Mouse (Mus musculus) hindbrain, embryonic 16.5 days (tissue): ENCODE results near the gene Cyp4x1. TPM values are rescaled to one million over a fixed set of nuclear protein-coding genes. Genes with fewer than 3 reads are reported as not detected.

Experiments used
- ATAC-seq: fragments of 200-750 bp; cut with Nextera tagmentation; 2 replicates; pipeline ENCODE4 v1.8.0; 2017; ENCODE audit warnings: moderate TSS enrichment, moderate library complexity
- H3K27ac ChIP-seq: fragments of 300-500 bp; sonication (generic); 2 replicates; pipeline ENCODE4 v1.5.1; 2014; ENCODE audit warnings: low read depth, mild to moderate bottlenecking, control low read depth, low read length, moderate library complexity
- H3K27me3 ChIP-seq: fragments of 300-500 bp; sonication (generic); replicated peaks from 2 replicates; pipeline ENCODE4 v1.6.1; 2014; ENCODE audit warnings: low read length; ENCODE audit not compliant: control insufficient read depth, insufficient read depth
- H3K36me3 ChIP-seq: fragments of 300-500 bp; sonication (generic); 2 replicates; pipeline ENCODE4 v1.6.1; 2014; ENCODE audit warnings: mild to moderate bottlenecking, low read length, moderate library complexity, mixed read lengths; ENCODE audit not compliant: control insufficient read depth, insufficient read depth
- H3K4me1 ChIP-seq: fragments of 300-500 bp; sonication (generic); 2 replicates; pipeline ENCODE4 v1.6.1; 2014; ENCODE audit warnings: low read depth, low read length; ENCODE audit not compliant: control insufficient read depth, insufficient read depth
- H3K4me2 ChIP-seq: fragments of 300-500 bp; sonication (generic); 2 replicates; pipeline ENCODE4 v1.6.1; 2014; ENCODE audit warnings: mild to moderate bottlenecking, low read length, control low read depth, moderate library complexity
- H3K4me3 ChIP-seq: fragments of 300-500 bp; sonication (generic); 2 replicates; pipeline ENCODE4 v1.5.1; 2014; ENCODE audit warnings: mild to moderate bottlenecking, low read length, control low read depth, moderate library complexity
- H3K9ac ChIP-seq: fragments of 300-500 bp; sonication (generic); 2 replicates; pipeline ENCODE4 v1.6.1; 2014; ENCODE audit warnings: low read depth, mild to moderate bottlenecking, control low read depth, low read length, moderate library complexity
- H3K9me3 ChIP-seq: fragments of 300-500 bp; sonication (generic); 2 replicates; pipeline ENCODE4 v1.6.1; 2014; ENCODE audit warnings: mild to moderate bottlenecking, low read length, moderate library complexity; ENCODE audit not compliant: control insufficient read depth
- WGBS: fragments of 180-500 bp; shearing (Covaris S2); extraction: QIAGEN DNeasy Blood & Tissue Kit; methylation state at CpG from one replicate; pipeline ENCODE4 v1.1.7; 2014; 5-methylcytosine and 5-hydroxymethylcytosine counted together
- polyA plus RNA-seq: library from polyadenylated mRNA; unstranded; fragments of >200 nt; fragmentation: Nextera tagmentation; extraction: Ambion mirVana; gene quantifications from 2 replicates; pipeline ENCODE4 v1.2.1, GENCODE M21; 2015

Gene Cyp4x1
- polyA plus RNA-seq, 1 experiment from 2014 or later: 11.8 TPM

DNA sequence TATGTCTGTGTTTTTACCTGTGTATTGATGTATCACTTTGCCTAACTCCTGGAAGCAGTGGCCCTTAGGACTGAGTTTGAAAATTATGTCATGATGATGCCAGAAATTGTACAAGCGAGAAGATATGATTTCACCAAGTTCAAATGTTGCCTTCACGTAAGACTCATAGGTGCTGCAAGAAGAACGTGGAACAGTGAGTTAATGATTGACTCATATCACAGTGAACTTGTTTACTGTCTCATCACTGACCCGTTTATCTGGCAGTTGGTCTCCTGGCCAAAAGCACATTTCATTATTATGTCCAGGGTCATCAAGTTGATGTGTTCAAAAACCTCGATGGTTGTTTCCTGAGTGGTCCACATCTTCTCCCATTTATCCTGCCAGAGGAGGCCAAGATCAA, 12.5 kb downstream of the Cyp4x1 start:
- H3K27ac ChIP-seq: no peak overlapping the region
- peaks cover 3% of the 10 kb centered on the region; the same call in 1 of the 2 replicates for H3K27me3 ChIP-seq
- no peak overlapping the region for H3K4me3 ChIP-seq
- no peak for ATAC-seq
- WGBS: 87% methylated on average over 5 of the region's 5 CpGs
- peaks cover 11% of the 10 kb centered on the region for H3K36me3 ChIP-seq
- H3K9ac ChIP-seq: no peak overlapping the region
- H3K4me1 ChIP-seq: no peaks in the 10 kb centered on the region
- no peaks in the 10 kb centered on the region for H3K9me3 ChIP-seq
- no peak overlapping the region for H3K4me2 ChIP-seq

DNA sequence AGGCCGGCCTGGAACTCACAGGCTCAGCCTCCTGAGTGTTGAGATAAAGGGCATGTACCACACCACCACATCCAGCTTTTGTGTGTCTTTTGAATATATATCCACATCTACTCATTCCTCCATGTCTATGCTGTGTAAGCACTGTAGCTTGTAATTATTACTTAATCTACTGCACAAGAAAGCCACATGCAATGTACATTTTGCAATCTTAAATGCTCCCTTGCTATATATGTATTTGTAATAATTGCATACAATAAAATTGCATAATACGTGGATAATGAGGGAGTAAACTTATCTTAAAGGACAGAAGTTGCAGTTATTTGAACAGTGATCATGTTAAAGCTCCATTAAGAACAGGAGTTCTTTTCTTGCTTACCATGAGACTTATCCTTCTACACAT, 12.9 kb downstream of the Cyp4x1 start:
- 89% methylated on average over 2 of the region's 2 CpGs for WGBS
- no peaks in the 10 kb centered on the region for H3K4me1 ChIP-seq

GRCm38 (mm10) chr4:115119642-115120041, 14.4 kb downstream of the Cyp4x1 start:
- Histone ChIP-seq H3K27ac (no peak overlapping the region), H3K27me3 (peaks cover 3% of the 10 kb centered on the region; the same call in 1 of the 2 replicates), H3K9me3 (no peaks in the 10 kb centered on the region), H3K36me3 (peaks cover 11% of the 10 kb centered on the region), H3K4me1 (no peaks in the 10 kb centered on the region), H3K4me3 (no peak overlapping the region), H3K9ac (no peak overlapping the region), H3K4me2 (no peak overlapping the region)
- no peak for ATAC-seq
- 85% methylated on average over 3 of the region's 3 CpGs for WGBS

More for the DNA sequence above, 12.9 kb downstream of the Cyp4x1 start:
- no peak overlapping the region for H3K4me3 ChIP-seq
- peaks cover 3% of the 10 kb centered on the region; the same call in 1 of the 2 replicates for H3K27me3 ChIP-seq
- no peak for ATAC-seq
- H3K4me2 ChIP-seq: no peak overlapping the region
- no peaks in the 10 kb centered on the region for H3K9me3 ChIP-seq
- no peak overlapping the region for H3K9ac ChIP-seq
- peaks cover 11% of the 10 kb centered on the region for H3K36me3 ChIP-seq
- H3K27ac ChIP-seq: no peak overlapping the region

DNA sequence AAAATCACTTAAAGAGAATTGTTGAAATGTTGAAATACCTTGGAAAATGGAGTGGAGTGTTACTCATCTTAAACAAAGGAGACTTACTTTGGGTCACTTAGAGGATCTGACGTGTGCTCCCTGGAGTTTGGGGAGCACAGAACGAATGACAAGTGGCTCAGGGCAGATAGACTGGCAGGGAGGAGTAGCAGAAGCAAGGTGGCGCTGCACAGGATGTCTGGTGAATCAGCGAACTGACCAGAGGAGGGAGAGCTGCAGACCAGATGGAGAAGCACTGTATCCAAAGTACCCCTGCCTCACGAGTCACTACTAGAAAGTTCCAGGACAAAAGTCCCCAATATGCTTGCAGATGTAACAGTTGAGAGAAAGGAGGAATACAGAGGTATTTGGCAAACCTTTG, 20.8 kb downstream of the Cyp4x1 start:
- WGBS: 19% methylated on average over 5 of the region's 5 CpGs
- Histone ChIP-seq H3K9me3 (no peaks in the 10 kb centered on the region), H3K36me3 (no peaks in the 10 kb centered on the region), H3K27ac (no peak overlapping the region), H3K4me2 (no peak overlapping the region), H3K4me3 (no peak overlapping the region), H3K9ac (no peak overlapping the region), H3K4me1 (no peaks in the 10 kb centered on the region), H3K27me3 (no peaks in the 10 kb centered on the region)
- no peak for ATAC-seq

GRCm38 (mm10) chr4:115111167-115111566, 22.9 kb downstream of the Cyp4x1 start:
- Histone ChIP-seq H3K4me1 (no peaks in the 10 kb centered on the region), H3K4me3 (no peak overlapping the region), H3K9ac (no peak overlapping the region), H3K36me3 (no peaks in the 10 kb centered on the region), H3K27me3 (no peaks in the 10 kb centered on the region), H3K4me2 (no peak overlapping the region), H3K9me3 (no peaks in the 10 kb centered on the region), H3K27ac (no peak overlapping the region)
- ATAC-seq: no peak
- WGBS: 81% methylated on average over 2 of the region's 2 CpGs

DNA sequence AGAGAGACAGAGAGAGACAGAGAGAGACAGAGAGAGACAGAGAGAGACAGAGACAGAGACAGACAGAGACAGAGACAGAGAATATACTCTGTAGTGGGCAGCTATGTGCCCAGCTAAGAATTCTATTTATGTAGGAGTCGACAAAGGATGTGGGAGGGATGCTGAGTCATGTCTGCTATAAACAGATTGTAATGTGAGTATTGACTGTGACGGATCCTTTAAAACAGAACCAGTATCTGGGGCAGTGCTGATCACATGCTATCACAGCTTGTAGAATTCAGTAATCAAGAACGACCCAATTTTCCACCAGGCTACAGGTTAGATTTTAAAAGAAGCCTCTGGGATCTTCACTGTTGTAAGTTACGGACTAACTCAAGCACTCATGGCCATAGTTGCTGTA, 30.6 kb downstream of the Cyp4x1 start:
- peaks cover 3% of the 10 kb centered on the region for H3K27me3 ChIP-seq
- no peak for ATAC-seq
- H3K4me3 ChIP-seq: no peak overlapping the region
- H3K4me1 ChIP-seq: no peaks in the 10 kb centered on the region
- no peak overlapping the region for H3K4me2 ChIP-seq
- H3K9ac ChIP-seq: no peak overlapping the region
- no peaks in the 10 kb centered on the region for H3K9me3 ChIP-seq
- no peaks in the 10 kb centered on the region for H3K36me3 ChIP-seq
- WGBS: 63% methylated on average over 4 of the region's 4 CpGs
- no peak overlapping the region for H3K27ac ChIP-seq

- 44% methylated on average over 6 of the region's 6 CpGs for WGBS
- Histone ChIP-seq H3K4me2 (no peak overlapping the region), H3K4me1 (peaks cover 4% of the 10 kb centered on the region; the same call in 1 of the 2 replicates)
Observed at GRCm38 (mm10) chr4:115101682-115102081, 32.4 kb downstream of the Cyp4x1 start.

GRCm38 (mm10) chr4:115097146-115097496, 37.0 kb downstream of the Cyp4x1 start:
- Histone ChIP-seq H3K4me2 (peak overlapping the region; percentile 63), H3K36me3 (no peaks in the 10 kb centered on the region), H3K4me1 (peaks cover 16% of the 10 kb centered on the region), H3K27ac (no peak overlapping the region), H3K4me3 (peak overlapping the region; percentile 26), H3K27me3 (peaks cover 12% of the 10 kb centered on the region), H3K9ac (peak overlapping the region; percentile 48; the same call in 1 of the 2 replicates), H3K9me3 (no peaks in the 10 kb centered on the region)
- ATAC-seq: peak; percentile 29
- WGBS: 0% methylated on average over 6 of the region's 6 CpGs

More at GRCm38 (mm10) chr4:115101682-115102081, 32.4 kb downstream of the Cyp4x1 start:
- ATAC-seq: peak; percentile 78
- Histone ChIP-seq H3K4me3 (no peak overlapping the region), H3K9ac (no peak overlapping the region), H3K9me3 (no peaks in the 10 kb centered on the region), H3K27ac (no peak overlapping the region), H3K36me3 (no peaks in the 10 kb centered on the region), H3K27me3 (peaks cover 6% of the 10 kb centered on the region)

DNA sequence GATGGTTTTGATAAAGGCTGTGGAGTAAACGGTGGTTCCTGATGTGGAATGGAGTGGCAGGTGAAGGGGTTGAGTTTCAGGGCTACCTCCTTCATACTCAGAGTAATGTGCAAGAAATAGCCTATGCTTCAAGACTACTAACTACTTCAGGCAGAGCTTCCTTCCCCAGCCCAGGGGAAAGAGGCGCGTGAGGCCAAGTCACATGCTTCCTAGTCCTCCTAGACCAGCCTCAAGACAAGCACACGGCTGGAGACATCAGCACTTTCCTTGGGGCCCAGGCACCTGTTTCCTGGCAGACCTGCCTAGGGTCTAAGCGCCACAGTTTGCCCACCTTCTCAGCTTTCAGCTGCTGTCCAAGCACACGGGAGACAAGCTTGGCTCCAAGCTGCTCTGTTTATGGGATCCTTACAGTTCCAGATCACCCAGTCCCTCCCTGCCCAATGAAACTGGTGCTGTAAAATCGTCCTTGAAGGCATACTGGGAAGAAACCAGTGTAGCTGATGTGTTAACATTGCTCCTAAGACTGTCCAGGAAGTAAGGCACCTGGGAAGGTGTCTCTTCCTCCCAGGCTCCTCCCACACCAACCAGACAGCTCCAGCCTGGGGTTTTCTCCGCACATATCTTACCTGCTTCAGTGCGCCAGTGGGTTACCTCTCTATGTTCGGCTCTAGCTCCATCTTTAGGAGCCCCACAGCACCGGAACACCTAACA, 37.5 kb downstream of the Cyp4x1 start:
- Histone ChIP-seq H3K4me2 (peak overlapping the region; percentile 98), H3K9ac (peak overlapping the region; percentile 48; the same call in 1 of the 2 replicates), H3K4me3 (peak overlapping the region; percentile 50), H3K27me3 (peaks cover 12% of the 10 kb centered on the region), H3K27ac (no peak overlapping the region), H3K9me3 (no peaks in the 10 kb centered on the region), H3K4me1 (peaks cover 16% of the 10 kb centered on the region), H3K36me3 (no peaks in the 10 kb centered on the region)
- 15% methylated on average over 11 of the region's 11 CpGs for WGBS
- ATAC-seq: peak; percentile 44
